Mouse (Mus musculus): ENCODE measurements around the gene Ube2s.
"Not testable (repeated sequence)": the region's sequence is repeated elsewhere in the genome, so short reads cannot be mapped to it uniquely, and the experiment has no call there.

The Ube2s gene

DNA sequence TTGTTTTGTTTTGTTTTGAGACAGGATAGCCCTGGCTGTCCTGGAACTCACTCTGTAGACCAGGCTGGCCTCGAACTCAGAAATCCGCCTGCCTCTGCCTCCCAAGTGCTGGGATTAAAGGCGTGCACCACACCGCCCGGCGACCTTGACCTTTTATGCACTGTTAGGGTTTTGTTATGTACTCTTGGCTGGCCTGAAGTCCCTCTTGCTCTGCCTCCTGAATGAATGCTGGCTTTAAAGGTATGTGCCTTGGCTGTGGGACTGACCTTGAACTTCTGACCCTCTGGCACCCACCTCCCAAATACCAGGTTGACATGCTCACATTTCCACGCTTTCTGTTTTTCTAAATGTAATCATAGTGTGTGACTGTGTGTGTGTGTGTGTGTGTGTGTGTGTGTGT, 8.5 kb upstream of the Ube2s start:
- DNase-seq = not testable (repeated sequence)

DNA sequence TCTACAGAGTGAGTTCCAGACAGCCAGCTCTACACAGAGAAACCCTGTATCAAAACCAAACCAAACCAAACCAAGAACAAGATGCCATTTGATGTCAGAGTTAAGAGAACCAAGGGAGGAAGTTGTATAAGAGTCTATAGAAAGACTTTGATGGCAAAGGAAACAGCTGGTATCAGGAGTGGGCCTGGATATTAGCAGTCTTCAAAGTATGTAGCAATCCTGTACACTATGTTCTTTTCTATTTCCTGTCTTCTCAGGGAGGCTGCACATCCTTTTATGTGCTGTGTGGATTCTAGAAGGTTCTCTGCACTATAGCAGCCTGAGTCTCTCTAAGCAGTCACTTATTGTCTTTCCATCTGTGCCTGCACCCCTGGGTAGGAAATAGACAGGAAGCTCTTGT, 4.2 kb upstream of the Ube2s start:
- DNase-seq = no peak

DNA sequence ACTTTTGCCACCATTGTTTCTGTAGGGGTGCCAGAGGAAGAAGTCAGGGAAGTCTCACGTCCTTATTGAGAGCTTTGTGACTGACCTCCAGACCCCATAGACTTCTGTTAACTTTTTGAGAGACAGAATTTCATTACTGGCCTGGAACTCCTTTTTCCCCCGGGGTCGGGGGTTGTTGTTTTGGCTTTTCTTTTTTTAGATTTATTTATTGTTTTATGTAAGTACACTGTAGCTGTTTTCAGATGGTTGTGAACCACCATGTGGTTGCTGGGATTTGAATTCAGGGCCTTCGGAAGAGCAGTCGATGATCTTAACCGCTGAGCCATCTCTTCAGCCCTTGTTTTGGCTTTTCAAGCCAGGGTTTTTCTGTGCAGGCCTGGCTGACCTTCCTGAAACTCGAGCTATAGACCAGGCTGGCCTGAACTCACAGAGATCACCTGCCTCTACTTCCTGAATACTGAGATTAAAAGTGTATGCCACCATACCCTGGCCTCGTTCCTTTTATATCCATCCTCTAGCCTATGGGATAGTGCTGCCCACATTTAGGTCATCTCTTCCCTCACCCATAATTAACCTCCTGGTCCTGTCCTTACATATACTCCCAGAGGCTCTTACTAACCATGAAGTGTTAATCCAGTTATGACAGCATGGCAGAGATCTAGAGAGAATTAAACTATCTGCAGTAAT, 858 bp upstream of the Ube2s start:
- DNase-seq = peak in 1 of 2 experiments; percentile 32

DNA sequence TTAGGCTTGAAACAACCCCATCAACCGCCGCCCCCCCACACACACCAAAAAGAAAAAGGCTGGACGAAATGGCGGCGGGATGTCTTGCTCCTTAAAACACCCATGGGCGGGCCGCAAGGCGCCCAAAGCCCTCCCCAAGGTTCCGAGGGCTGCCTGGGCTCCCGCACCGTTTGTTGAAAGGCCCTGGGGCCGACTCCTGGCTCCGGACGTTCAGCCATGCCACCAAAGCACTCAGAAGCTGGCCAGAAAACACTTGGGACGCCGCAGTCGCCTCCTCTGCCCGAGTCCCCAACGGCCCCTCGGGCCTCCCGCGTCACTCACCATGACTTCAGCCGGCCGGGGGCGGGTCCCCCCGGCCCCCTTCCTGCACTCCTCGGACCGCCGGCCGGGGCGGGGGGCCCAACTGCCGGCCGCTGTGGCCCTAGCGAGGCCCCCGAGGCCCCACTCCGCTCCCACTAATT, 518 bp downstream of the Ube2s start:
- no peak for DNase-seq

DNA sequence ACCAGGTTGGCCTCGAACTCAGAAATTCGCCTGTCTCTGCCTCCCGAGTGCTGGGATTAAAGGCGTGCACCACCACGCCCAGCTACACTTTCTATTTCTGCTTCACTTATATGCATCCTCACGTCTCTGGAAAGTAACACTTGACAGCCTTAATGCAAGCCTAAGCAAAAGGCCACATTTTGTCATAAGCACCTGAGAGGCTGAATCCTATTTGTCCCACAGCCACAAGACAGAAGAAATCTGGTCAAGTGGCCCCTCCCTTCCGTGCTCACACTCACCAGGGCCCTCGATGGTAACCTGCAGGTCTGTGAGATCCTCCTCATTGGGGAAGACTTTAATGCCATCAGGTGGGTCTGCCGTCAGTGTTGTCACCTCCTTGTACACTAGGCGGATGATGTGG, 1.3 kb downstream of the Ube2s start:
- not testable (repeated sequence) for DNase-seq

DNA sequence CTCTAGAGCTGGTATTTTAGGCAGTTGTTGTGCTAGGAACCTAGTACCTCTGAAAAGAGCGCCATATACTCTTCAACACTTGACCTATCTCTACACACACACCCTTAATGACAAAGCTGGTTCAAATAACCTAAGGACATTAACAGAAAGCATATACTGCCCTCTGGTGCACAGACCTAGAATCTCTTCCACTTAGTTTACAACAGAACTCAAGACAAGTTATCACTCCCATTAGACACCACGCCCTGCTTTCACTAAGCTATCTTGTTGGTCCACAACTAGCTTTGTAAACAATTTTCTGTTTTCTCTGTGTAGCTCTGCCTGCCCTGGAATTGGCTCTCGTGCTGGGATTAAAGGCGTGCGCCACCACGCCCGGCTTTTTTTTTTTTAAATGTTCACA, 5.7 kb downstream of the Ube2s start:
- peak in 1 of 2 experiments; percentile 51 for DNase-seq

DNA sequence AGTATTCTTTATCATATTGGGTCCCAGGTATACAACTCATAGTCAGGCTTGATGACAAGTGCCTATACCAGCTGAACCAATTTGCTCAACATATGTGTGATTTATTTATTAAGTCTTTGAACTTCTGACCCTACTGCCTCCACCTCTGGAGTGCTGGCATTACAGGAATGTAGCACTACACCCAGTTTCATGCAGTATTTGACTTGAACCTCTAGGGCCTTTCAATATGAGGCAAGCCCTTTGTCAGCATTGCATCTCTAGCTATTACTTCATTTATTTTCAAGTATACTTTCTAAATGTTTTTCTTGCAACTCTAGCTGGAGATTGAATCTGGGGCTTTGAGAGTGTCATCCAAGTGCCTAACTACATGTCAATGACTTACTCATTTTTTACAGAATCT, 10.1 kb downstream of the Ube2s start:
- DNase-seq = no peak

DNA sequence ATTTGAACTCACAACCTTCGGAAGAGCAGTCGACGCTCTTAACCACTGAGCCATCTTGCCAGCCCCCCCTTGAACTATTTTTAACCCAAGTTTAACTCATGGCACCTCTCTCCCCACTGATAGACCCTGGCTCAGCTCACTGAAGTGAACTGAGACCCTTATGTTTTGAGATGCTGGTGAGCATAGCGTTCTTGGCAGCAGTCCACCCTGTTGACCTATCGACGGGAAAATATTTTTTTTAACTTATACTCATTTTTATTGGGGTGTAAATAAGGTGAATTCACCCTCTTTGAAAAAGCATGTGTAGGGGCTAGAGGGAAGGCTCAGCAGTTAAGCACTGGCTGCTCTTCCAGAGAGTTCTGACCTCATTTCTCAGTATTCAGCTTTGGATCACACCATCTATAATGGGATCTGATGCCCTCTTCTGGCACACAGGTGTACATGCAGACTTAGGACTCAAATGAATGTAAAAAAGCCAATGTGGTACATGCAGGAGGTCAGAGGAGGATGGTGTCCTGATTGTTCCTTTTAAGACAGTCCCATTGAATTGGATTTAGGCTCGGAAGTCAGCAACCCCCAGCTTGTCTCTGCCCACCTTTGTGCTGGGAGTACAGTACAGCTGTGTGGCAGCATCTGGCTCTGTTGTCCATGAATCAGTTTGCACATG, 16.5 kb downstream of the Ube2s start:
- DNase-seq = peak; percentile 40 to 47

DNA sequence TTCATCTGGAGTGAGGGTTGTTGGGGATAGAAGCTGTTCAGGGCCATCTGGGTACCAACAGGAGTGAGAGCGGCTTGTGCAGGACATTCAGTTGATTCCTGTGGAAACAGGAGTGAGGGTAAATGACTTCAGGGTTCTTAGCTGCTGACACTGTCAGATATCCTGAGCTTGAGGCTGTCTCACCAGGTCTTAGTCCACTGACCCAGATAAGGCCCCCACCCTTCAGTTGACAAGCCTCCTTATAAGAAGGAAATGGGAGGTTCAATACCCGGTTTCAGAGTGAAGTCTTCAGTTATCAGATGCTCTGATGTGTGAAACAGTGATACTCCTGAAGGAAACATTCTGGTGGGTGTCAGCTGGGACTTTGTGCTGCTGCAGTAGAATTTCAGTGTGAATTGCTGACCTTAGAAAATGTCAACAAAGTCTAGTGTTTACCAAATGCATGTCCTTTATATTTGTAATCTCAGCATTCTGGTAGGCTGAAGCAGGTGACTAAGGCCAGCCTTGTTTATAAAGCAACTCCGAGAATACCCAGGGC, 17.7 kb downstream of the Ube2s start:
- no peak for DNase-seq

DNA sequence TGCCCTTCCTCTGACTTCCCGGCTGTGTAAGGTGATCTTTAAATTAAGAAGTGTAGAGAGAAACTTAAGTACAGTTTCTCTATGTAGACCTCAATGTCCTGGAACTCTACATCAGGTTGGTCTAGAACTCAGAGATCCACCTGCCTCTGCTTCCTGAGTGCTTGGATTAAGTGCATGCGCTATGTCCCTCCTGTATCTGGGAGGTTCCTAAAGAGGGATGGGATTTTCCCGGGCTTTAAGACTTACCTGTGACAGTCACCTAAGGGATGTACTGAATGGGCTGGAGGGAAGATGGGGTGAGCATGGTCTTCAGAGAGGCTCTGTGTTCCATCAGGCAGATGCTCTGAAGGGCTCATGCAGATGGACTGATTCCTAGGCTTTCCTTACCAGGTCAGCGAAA, 18.7 kb downstream of the Ube2s start:
- no peak for DNase-seq

DNA sequence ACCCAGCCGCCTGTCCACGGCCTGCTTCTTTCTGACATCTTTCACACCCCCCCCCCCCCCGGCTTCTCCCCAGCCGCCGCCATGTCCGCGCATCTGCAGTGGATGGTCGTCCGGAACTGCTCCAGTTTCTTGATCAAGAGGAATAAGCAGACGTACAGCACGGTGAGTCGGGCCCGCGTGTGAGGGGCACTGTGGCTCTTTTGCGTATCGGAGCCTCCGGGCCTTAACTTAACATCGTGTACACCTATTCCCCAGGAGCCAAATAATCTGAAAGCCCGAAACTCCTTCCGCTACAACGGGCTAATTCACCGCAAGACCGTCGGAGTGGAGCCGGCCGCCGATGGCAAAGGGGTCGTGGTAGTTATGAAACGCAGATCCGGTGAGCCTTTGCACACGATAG, 19.1 kb downstream of the Ube2s start:
- not testable (repeated sequence) for DNase-seq

DNA sequence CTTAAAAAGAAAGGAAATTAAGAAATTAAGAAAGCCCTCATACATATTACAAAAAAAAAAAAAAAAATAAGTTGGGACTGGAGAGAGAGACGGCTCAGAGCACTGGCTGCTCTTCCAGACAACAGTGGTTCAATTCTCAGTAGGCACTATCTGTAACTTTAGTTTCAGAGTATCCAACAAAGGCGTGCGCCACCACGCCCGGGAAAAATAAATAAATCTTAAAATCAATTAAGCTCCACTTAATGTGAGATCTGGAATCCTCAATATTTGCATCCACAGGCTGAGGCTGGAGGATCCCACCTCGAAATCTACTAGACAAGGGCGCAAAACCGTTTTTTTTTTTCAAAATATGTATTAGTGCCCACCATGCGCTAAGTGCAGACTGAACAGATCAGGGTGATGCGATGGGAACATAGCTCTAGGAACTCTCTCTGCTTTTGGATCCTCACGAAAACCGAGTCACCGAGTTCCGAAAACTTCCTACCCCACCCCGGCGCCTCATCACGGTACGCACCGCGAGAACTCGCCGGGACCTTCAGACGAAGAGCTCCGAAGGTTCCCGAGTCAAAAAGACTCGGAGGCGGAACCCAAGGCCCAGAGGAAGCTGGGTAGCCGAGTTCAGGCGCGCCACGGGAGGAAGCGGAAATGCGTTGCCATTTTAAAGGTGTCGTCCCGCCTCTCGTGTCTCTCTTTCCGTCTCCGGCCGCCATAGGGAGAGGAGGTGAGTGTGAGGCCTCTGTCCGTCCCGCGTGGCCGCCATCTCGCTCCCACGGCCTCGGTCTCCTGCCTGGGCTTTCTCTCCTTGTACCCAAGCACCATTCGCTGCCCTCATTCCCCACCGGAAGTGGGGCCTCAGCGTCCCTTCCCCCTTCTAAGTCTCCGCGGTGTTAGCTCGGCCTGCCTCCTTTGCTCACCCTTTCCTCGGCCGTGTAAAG, 19.8 kb downstream of the Ube2s start, which contains the start of gene Rpl28:
Gene Rpl28 (plus strand): TSS at position 597 of the 935 bp plus-strand sequence.
- DNase-seq = peak; percentile 93 to 96

DNA sequence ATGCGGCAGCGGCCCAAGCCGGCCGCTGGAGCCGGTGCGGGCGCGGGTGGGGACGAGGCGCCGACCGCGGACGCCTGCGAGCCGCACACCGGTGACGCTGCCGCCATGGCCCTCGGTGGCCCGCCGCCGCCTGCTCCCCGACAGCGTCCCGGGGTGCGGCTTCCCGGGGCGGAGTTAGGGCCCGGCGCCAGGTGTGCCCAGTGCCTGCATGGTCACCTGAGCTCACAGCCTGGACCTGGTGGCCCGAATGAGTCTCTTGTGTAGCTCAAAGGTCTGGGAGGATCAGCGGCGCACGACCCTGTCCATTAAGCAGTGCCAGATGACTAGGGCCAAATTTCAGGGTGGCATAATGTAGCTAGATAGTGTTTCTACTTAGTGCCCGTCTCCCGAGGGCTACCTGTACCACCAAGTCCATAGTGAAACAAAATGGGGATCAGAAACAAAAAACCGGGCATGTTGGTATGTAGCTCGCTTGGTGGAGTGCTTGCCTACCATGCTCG, 22.9 kb downstream of the Ube2s start, which contains the start of gene Tmem238:
Gene Tmem238 (minus strand): TSS at position 221 of the 500 bp plus-strand sequence.
- DNase-seq = peak in 1 of 2 experiments; percentile 87

DNA sequence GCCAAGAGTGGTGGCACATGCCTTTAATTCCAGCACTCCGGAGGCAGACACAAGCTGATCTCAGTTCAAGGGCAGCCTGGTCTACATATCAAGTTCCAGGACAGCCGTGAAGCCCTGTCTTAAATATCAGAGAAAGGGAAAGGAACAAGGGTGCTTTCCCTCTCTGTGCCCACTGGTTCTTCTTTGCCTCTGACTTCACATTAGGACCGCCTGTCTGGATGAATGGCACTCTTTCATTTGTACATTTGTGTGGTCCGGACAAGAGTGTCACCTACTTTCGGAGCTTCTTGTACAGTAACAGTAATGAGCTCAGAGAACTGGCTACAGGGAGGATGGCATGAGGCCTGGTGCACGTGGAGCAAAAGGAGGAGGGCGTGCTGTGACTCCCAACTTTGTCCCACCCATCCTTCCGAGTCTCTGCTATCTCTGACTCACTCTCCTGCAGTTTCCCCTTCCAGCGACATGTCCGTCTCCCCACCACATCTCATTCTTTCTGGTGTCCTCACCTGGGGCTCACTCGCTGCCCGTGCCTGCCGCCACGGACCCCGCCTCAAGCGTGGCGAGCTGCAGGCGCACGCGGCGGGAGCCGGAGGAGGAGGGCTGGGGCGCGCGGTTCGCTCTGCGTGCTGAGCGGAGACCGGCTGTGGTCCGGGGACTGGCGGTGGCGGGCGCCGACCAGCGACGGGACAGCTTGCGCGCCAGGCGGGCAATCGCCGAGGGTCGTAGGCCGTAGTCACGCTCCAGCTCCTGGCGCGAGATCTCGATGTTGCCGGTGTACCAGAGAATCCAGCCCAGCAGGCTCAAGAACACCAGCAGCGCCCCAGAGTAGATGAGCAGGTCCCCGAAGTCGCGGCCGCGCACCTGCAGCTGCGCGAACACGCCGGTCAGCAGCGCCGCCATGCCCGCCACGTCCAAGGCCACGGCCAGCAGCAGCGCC, 23.6 kb downstream of the Ube2s start:
- DNase-seq = peak; percentile 82 to 83

DNA sequence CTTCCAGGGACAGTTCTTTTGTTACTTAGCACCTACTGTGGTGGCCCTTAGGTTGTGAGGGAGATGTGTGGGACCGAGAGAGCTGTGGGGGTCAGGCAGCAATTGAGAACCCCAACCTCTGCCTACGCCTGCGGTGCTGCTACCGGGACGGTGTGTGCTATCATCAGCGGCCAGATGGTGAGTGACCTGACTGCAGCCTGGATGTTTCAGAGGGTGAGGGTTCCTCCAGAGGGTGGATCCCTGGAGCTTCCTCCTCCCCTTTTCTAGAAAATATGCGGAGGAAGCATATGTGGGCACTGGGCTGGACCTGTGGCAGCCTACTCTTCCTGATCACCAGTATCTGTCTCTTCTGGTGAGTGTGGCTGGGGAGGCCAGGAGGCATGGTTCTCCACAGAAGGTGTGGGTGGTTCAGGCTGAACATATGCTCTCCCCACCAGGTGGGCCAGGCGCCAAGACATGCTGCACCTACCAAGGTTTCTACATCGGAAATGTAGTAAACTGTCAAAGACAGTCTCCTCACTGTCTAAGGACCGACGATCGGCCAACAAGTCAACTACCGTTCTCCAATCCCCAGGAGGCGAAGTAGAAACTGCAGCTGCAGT, 28.6 kb downstream of the Ube2s start:
- DNase-seq = peak; percentile 80 to 87

DNA sequence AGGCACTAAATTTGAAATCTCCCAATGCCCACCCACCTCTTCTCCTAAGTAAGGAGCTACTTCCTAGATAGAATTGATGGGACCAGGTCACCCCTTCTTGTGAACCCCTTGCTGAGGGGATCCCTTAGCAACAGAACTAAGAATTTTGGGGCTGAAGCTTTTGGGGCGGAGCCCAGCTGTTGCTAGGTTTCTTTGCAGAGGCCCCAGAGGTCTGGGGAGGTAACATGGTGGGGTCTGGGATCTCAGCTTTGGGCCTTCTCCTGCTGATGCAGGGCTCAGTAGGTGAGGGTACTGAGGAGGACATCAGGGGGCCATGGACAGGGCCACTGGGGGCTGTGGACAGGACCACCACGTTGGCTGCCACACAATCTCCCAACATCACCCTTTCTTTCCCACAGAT, 29.6 kb downstream of the Ube2s start, which contains the start of the genes Il11 and Tmem190:
Gene Il11 (minus strand): TSS at position 101 of the 400 bp plus-strand sequence.
Gene Tmem190 (plus strand): TSS at position 179 of the 400 bp plus-strand sequence.
- no peak for DNase-seq

DNA sequence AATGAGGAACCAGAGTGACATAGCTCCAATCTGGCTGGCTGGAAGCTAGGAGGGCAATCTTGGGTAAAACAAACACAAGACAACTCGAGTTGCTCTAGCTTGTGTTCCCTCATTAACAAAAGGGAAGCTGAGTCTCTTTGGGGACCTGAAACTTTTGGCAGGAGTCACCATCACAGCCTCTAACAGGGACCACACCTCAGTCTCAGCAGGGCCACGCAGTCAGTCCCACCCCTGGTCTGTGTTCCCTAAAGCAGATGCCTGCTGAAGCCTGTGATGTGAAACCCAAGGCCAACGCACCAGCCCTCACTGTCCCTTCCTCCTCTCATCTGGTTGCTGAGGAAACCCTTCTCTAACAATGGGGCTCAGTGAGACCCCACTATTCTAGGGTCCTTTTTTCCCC, 30.3 kb downstream of the Ube2s start:
- DNase-seq = no peak

DNA sequence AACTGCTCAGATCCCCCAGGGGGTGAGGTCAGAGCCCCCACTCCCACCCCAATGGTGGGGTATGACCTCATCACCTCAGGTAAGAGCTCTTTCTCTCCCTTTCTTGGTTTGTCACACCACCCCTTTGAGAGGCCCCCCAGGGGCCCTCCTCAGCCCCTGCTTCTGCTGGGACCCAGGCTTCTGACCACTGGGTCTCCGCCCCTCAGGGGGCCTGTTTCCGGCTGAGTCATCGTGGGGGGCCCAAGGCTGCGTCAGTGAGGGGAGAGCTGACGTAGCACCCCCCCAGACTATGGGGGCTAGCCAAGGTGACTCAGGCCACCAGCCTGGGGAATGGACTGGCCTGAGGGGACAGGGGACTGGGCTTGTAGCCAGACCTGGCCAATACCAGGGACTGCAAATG, 32.5 kb downstream of the Ube2s start:
- no peak for DNase-seq

DNA sequence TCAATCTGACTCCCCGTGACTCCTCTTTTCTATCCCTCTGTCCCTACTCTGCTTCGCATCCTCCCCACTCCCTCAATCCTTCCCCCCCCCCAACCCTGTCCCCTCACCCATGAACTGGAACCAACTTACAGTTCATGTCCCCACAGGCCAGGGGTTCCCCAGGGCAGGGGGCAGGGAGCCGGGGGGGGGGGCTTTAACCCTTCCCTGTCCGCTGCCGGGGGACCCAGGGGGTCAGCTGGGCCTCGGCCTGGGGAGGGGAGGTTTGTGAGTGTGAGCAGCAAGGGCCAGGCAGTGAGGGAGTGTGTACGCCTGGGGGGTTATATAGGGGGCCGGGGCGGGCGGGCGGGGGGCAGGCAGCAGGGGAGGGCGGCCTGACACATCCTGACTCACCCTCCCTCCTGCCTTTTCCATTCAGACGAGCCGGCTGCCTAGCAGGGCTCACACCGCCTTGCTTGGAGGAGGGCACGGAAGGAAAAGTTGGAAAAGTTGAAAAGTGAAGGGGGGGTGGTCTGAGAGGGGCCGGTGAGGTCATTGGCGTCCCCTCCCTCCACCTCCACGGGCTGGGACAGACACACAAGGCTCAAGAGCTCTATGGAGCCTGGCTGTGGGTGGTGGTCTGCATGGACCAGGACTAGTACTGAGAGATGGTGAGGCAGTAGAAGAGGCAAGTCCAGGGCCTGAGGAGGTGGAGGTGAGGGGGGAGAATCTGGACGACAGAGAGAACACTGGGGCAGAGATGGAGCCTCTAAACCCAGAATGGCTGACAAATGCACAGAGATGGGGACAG, 34.3 kb downstream of the Ube2s start:
- no peak for DNase-seq

Data from cerebellum, postnatal 25 days (tissue).